8 mouse cellular contexts compared by ENCODE assay signal in the genomic region with DNA sequence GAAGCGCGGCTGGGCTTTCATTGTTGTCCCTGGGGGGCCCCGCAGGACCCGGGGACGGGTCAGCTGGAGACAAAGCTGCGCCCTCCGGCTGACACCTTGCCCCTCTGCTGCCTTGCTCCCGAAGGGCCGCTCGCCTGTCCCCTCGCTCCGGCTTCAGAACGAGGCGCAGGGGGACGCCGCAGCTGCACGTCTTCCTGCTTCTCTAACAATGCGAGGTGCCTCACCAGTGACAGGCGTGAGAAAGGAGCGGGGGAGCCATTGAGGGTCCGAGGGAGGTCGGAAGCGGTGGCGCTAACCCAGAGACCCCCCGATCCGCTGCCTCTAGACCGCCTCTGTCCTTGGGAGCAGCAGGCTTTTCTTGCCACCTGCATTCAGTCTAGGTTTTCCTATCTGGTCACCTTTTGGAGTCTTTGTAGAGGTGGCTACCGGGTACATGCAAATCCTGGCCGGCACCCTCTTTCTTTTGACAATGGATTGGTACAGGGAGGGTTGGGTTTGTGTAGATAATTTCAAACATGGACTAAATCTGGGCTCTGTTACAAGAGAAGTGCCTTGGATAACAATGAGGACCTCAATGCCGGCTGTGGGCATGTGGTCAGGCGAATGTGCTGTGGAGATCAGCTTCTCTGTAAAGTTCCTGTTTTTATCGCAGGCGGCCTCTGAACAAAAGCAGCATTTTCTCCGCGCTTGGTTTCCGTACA. TPM values are rescaled to one million over a fixed set of nuclear protein-coding genes. Genes with fewer than 3 reads are reported as not detected.
A peak's percentile ranks its signal among the peaks of the same experiment; 100 is the strongest.
DNase-seq lines count a peak whose midpoint lies in the region; ATAC-seq lines count a peak whose summit lies in the region.

No protein-coding gene starts in this region.

- ATAC-seq in cerebellum, adult (ENCODE audit: insufficient number of reproducible peaks, low FRiP score, low TSS enrichment): peak; percentile 42; the same call in 1 of the 2 replicates
- peak; percentile 17 for ATAC-seq in hindbrain, embryonic 15.5 days (ENCODE audit: low FRiP score, low read depth)

- under 1% methylated on average over 36 of the region's 36 CpGs for WGBS in hindbrain, embryonic 15.5 days

- DNase-seq in cerebellum, adult 8-10 months: no peak
- DNase-seq in cerebellum, adult 9-10 months: peak; percentile 62
- peak; percentile 48 for DNase-seq in forelimb bud, embryonic 11.5 days (ENCODE audit: low read depth, low spot score)
- DNase-seq in left cerebral cortex, postnatal 14 days (ENCODE audit: low spot score in 2 of 2): peak; percentile 44 to 48
- peak; percentile 47 for DNase-seq in right cerebral cortex, postnatal 4 days

- no peaks in the 10 kb centered on the region for H3K9me3 ChIP-seq in hindbrain, embryonic 15.5 days
- no peaks in the 10 kb centered on the region for H3K9me3 ChIP-seq in megakaryocyte, embryonic 14.5 days

- H3K4me3 ChIP-seq in hindbrain, embryonic 15.5 days: peak overlapping the region; percentile 90
- H3K4me3 ChIP-seq in megakaryocyte, embryonic 14.5 days (replicated peaks): peak overlapping the region; percentile 92

- no peaks in the 10 kb centered on the region for H3K27me3 ChIP-seq in hindbrain, embryonic 15.5 days
- peaks cover 10% of the 10 kb centered on the region for H3K27me3 ChIP-seq in megakaryocyte, embryonic 14.5 days (replicated peaks)

- peak overlapping the region; percentile 100 for H3K27ac ChIP-seq in hindbrain, embryonic 15.5 days (replicated peaks)

- intact Hi-C loops in left cerebral cortex, postnatal 14 days (cut with DNase I): no loop called here

- no peaks in the 10 kb centered on the region for H3K36me3 ChIP-seq in hindbrain, embryonic 15.5 days
- H3K36me3 ChIP-seq in megakaryocyte, embryonic 14.5 days (replicated peaks; ENCODE audit: low read length): no peaks in the 10 kb centered on the region

- H3K4me2 ChIP-seq in hindbrain, embryonic 15.5 days: peak overlapping the region; percentile 55

- H3K9ac ChIP-seq in hindbrain, embryonic 15.5 days: peak overlapping the region; percentile 99

- peaks cover 37% of the 10 kb centered on the region for H3K4me1 ChIP-seq in hindbrain, embryonic 15.5 days (replicated peaks)
- H3K4me1 ChIP-seq in megakaryocyte, embryonic 14.5 days: peaks cover 34% of the 10 kb centered on the region

RNA-seq across cellular contexts. Expression of a gene that starts 0.7 kb away (rescaled TPM):
- 16.7 and 17.5 TPM in 2 replicates for polyA plus RNA-seq in hindbrain, embryonic 15.5 days (2015; fragmentation: Nextera tagmentation; extraction: Ambion mirVana)
- total RNA-seq in left cerebral cortex, postnatal 14 days (2021): 10 to 100 TPM; 62.4 to 66.4 TPM
- 0.46 TPM in 1 of 2 replicates, not detected in the other for polyA plus RNA-seq in megakaryocyte, embryonic 14.5 days (2012; ENCODE audit: insufficient read depth, low replicate concordance)

Comparison
In these comparisons a context has a peak if more than half of its experiments do, and no peak if none do; other contexts are left out.
1. RNA of a gene that starts 0.7 kb away (polyA plus RNA-seq): 16.7 to 17.5 TPM in hindbrain, embryonic 15.5 days; 0.46 TPM in megakaryocyte, embryonic 14.5 days; every median in the first group is over 10 times any median in the second.